Mouse (Mus musculus) hindbrain, embryonic 15.5 days (tissue): ENCODE measurements around the gene Stradb. TPM values are rescaled to one million over a fixed set of nuclear protein-coding genes. Genes with fewer than 3 reads are reported as not detected.
"Not testable (repeated sequence)": the region's sequence is repeated elsewhere in the genome, so short reads cannot be mapped to it uniquely, and the experiment has no call there.

Source experiments
- ATAC-seq: fragments of 200-750 bp; cut with Nextera tagmentation; 2 replicates; pipeline ENCODE4 v1.8.0; 2017; ENCODE audit warnings: low read depth, moderate number of reproducible peaks, moderate TSS enrichment; ENCODE audit not compliant: low FRiP score
- H3K27ac ChIP-seq: fragments of 300-500 bp; sonication (generic); replicated peaks from 2 replicates; pipeline ENCODE4 v1.5.1; 2015; ENCODE audit warnings: mild to moderate bottlenecking, inconsistent platforms
- H3K27me3 ChIP-seq: fragments of 300-500 bp; sonication (generic); 2 replicates; pipeline ENCODE4 v1.6.1; 2015; ENCODE audit warnings: control low read depth, inconsistent platforms
- H3K36me3 ChIP-seq: fragments of 300-500 bp; sonication (generic); 2 replicates; pipeline ENCODE4 v1.6.1; 2015; ENCODE audit warnings: control low read depth, inconsistent platforms
- H3K4me1 ChIP-seq: fragments of 300-500 bp; sonication (generic); replicated peaks from 2 replicates; pipeline ENCODE4 v1.6.1; 2015; ENCODE audit warnings: control low read depth, inconsistent platforms
- H3K4me2 ChIP-seq: fragments of 300-500 bp; sonication (generic); 2 replicates; pipeline ENCODE4 v1.6.1; 2015; ENCODE audit warnings: moderate library complexity, mild to moderate bottlenecking, inconsistent platforms
- H3K4me3 ChIP-seq: fragments of 300-500 bp; sonication (generic); 2 replicates; pipeline ENCODE4 v1.5.1; 2015; ENCODE audit warnings: mild to moderate bottlenecking, inconsistent platforms
- H3K9ac ChIP-seq: fragments of 300-500 bp; sonication (generic); 2 replicates; pipeline ENCODE4 v1.6.1; 2015; ENCODE audit warnings: inconsistent platforms
- H3K9me3 ChIP-seq: fragments of 300-500 bp; sonication (generic); 2 replicates; pipeline ENCODE4 v1.6.1; 2016; ENCODE audit warnings: control low read depth, inconsistent platforms
- WGBS: fragments of 180-500 bp; shearing (Covaris S2); methylation state at CpG from one replicate; pipeline ENCODE4 v1.1.7; 2015; 5-methylcytosine and 5-hydroxymethylcytosine counted together
- polyA plus RNA-seq: library from polyadenylated mRNA; unstranded; fragments of >200 nt; fragmentation: Nextera tagmentation; extraction: Ambion mirVana; gene quantifications from 2 replicates; pipeline ENCODE4 v1.2.1, GENCODE M21; 2015

Gene Stradb
- polyA plus RNA-seq, 1 experiment from 2014 or later = 114 TPM

GRCm38 (mm10) chr1:58952526-58952925 lies 20.8 kb upstream of the Stradb start:
- Histone ChIP-seq H3K27me3 (no peaks in the 10 kb centered on the region), H3K27ac (no peak overlapping the region), H3K4me2 (no peak overlapping the region), H3K9me3 (no peaks in the 10 kb centered on the region), H3K9ac (no peak overlapping the region), H3K4me3 (no peak overlapping the region), H3K36me3 (no peaks in the 10 kb centered on the region), H3K4me1 (no peaks in the 10 kb centered on the region)
- WGBS = 86% methylated on average over 5 of the region's 5 CpGs
- no peak for ATAC-seq

GRCm38 (mm10) chr1:58952997-58953396 lies 20.3 kb upstream of the Stradb start:
- Histone ChIP-seq H3K27ac (no peak overlapping the region), H3K9me3 (no peaks in the 10 kb centered on the region), H3K4me1 (peaks cover 1% of the 10 kb centered on the region), H3K4me2 (no peak overlapping the region), H3K9ac (no peak overlapping the region), H3K4me3 (no peak overlapping the region), H3K27me3 (no peaks in the 10 kb centered on the region), H3K36me3 (no peaks in the 10 kb centered on the region)
- 71% methylated on average over 4 of the region's 4 CpGs for WGBS
- ATAC-seq = no peak

- no peaks in the 10 kb centered on the region for H3K9me3 ChIP-seq
- no peak overlapping the region for H3K4me3 ChIP-seq
- no peak overlapping the region for H3K4me2 ChIP-seq
- no peak for ATAC-seq
- H3K27ac ChIP-seq = no peak overlapping the region
- no peaks in the 10 kb centered on the region for H3K27me3 ChIP-seq
- WGBS = 93% methylated on average over 9 of the region's 9 CpGs
- peaks cover 7% of the 10 kb centered on the region for H3K4me1 ChIP-seq
- H3K9ac ChIP-seq = no peak overlapping the region
- H3K36me3 ChIP-seq = no peaks in the 10 kb centered on the region
Measured at GRCm38 (mm10) chr1:58953686-58954434, 19.5 kb upstream of the Stradb start.

GRCm38 (mm10) chr1:58954578-58955410 lies 18.5 kb upstream of the Stradb start:
- no peak for ATAC-seq
- no peak overlapping the region for H3K4me3 ChIP-seq
- WGBS = 84% methylated on average over 8 of the region's 8 CpGs

DNA sequence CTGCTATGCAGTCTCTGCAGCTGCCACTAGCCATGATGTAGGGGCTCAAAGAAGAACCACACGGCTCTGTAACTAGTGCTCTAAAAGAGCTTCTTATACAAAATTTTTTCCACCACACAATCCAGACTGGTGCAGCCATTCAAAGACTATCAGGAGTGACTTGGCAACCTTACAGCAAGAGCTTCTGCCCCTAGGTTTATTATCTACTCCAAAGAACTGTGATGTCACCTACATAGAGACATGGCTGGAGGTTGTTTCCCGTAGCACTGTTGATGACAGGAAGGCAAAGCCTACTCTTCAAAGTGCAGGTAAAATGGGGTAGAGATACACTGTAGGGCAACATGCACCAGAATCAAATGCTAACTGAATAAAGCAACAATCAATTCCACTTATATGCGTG lies 17.6 kb upstream of the Stradb start:
- no peaks in the 10 kb centered on the region for H3K9me3 ChIP-seq
- no peak for ATAC-seq
- peaks cover 7% of the 10 kb centered on the region for H3K4me1 ChIP-seq
- H3K27ac ChIP-seq = no peak overlapping the region
- no peaks in the 10 kb centered on the region for H3K27me3 ChIP-seq
- no peak overlapping the region for H3K4me3 ChIP-seq
- H3K9ac ChIP-seq = no peak overlapping the region
- WGBS = 88% methylated on average over 3 of the region's 3 CpGs
- H3K4me2 ChIP-seq = no peak overlapping the region
- no peaks in the 10 kb centered on the region for H3K36me3 ChIP-seq

More at GRCm38 (mm10) chr1:58954578-58955410, 18.5 kb upstream of the Stradb start:
- Histone ChIP-seq H3K27me3 (no peaks in the 10 kb centered on the region), H3K9ac (no peak overlapping the region), H3K9me3 (no peaks in the 10 kb centered on the region), H3K4me1 (peaks cover 7% of the 10 kb centered on the region), H3K27ac (no peak overlapping the region), H3K36me3 (no peaks in the 10 kb centered on the region), H3K4me2 (no peak overlapping the region)

GRCm38 (mm10) chr1:58956229-58956628 lies 17.1 kb upstream of the Stradb start:
- H3K4me3 ChIP-seq = no peak overlapping the region
- H3K36me3 ChIP-seq = no peaks in the 10 kb centered on the region
- no peaks in the 10 kb centered on the region for H3K27me3 ChIP-seq
- H3K4me2 ChIP-seq = no peak overlapping the region
- no peaks in the 10 kb centered on the region for H3K9me3 ChIP-seq
- no peak overlapping the region for H3K27ac ChIP-seq
- 88% methylated on average over 9 of the region's 9 CpGs for WGBS
- ATAC-seq = no peak
- H3K9ac ChIP-seq = no peak overlapping the region
- H3K4me1 ChIP-seq = peaks cover 7% of the 10 kb centered on the region

DNA sequence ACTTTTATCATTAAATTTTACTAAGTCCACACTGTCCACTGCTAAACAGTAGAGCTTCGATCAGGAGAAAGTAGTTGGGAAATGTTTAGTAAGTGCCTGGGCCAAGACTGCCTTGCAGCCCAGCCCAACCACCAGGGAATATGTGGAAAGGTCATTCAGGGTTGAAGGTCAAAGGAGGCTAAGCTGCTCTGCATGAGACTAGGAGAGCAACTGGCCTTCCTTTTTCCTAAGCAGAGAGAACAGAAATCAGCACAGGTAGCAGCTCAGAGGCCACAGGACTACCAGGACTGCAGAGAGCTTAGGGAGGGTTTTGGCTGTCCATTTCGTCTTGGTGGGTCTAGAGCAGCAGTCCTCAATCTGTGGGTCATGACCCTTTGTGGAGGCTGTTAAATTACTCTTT lies 15.4 kb upstream of the Stradb start:
- Histone ChIP-seq H3K4me3 (no peak overlapping the region), H3K27ac (no peak overlapping the region), H3K27me3 (no peaks in the 10 kb centered on the region), H3K36me3 (no peaks in the 10 kb centered on the region), H3K4me2 (no peak overlapping the region), H3K9ac (no peak overlapping the region), H3K9me3 (no peaks in the 10 kb centered on the region), H3K4me1 (peaks cover 10% of the 10 kb centered on the region)
- WGBS = 66% methylated on average over 2 of the region's 2 CpGs
- no peak for ATAC-seq

DNA sequence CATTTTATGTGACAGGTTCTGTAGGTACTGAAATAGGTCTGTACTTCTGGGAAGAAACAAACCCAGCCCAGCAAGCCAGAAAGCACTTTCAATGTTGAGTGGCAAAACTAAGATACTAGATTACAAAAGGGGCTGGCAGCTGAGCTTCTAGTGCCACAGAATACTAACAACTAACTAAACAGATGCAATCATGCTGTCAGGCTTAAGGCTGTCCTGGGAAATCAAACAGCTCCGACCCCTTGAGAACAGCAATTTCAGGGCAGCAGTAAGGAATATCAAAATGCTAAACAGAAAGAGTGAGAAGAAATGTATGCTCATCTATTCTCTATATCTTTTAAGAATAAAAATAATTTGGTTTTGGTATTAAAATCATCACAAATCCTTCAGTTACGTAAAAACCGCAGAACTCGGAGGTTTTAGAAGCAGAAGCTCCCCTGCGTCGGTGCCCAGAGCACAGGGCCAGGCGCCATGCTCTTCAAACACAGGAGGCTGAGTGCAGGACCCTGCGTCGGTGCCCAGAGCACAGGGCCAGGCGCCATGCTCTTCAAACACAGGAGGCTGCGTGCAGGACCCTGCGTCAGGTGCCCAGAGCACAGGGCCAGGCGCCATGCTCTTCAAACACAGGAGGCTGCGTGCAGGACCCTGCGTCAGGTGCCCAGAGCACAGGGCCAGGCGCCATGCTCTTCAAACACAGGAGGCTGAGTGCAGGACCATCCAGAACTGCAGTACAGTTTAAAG lies 14.4 kb upstream of the Stradb start:
- H3K36me3 ChIP-seq, H3K27ac ChIP-seq, H3K9ac ChIP-seq, ATAC-seq, H3K27me3 ChIP-seq, H3K4me2 ChIP-seq, H3K4me3 ChIP-seq, H3K9me3 ChIP-seq: not testable (repeated sequence)
- WGBS = 75% methylated on average over 16 of the region's 16 CpGs
- peaks cover 13% of the 10 kb centered on the region for H3K4me1 ChIP-seq

DNA sequence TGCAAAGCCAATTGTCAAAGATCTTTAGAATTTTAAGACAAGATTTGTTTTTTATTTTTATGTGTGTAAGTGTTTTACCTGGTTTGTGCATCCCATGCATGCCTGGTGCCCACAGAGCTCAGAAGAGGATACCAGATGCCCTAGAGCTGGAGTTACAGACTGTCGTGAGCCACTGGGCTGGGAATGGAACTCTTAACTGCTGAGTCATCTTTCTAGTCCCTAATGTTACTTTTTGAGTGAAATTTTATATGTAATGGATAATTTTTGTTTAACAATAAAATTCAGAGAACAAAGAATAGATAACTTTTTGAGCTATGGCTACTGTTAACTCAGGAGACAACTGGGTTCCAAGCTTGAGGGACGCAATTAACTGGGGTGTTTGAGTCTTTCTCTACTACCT lies 13.6 kb upstream of the Stradb start:
- WGBS = 80% methylated on average over 2 of the region's 2 CpGs
- H3K9me3 ChIP-seq = no peaks in the 10 kb centered on the region

GRCm38 (mm10) chr1:58961152-58961893 lies 12.0 kb upstream of the Stradb start:
- H3K27me3 ChIP-seq = no peaks in the 10 kb centered on the region
- 71% methylated on average over 12 of the region's 12 CpGs for WGBS
- peaks cover 13% of the 10 kb centered on the region for H3K4me1 ChIP-seq
- no peak overlapping the region for H3K27ac ChIP-seq
- no peaks in the 10 kb centered on the region for H3K9me3 ChIP-seq
- no peak overlapping the region for H3K4me2 ChIP-seq
- H3K9ac ChIP-seq = no peak overlapping the region
- H3K36me3 ChIP-seq = no peaks in the 10 kb centered on the region
- no peak overlapping the region for H3K4me3 ChIP-seq
- ATAC-seq = no peak

More for the DNA sequence above, 13.6 kb upstream of the Stradb start:
- H3K4me2 ChIP-seq = no peak overlapping the region
- no peak overlapping the region for H3K4me3 ChIP-seq
- H3K36me3 ChIP-seq = no peaks in the 10 kb centered on the region
- H3K27ac ChIP-seq = no peak overlapping the region
- peaks cover 13% of the 10 kb centered on the region for H3K4me1 ChIP-seq
- H3K27me3 ChIP-seq = no peaks in the 10 kb centered on the region
- ATAC-seq = no peak
- no peak overlapping the region for H3K9ac ChIP-seq

GRCm38 (mm10) chr1:58962418-58962817 lies 10.9 kb upstream of the Stradb start:
- no peaks in the 10 kb centered on the region for H3K36me3 ChIP-seq
- ATAC-seq = no peak
- H3K4me2 ChIP-seq = no peak overlapping the region
- 93% methylated on average over 5 of the region's 5 CpGs for WGBS
- H3K4me1 ChIP-seq = peaks cover 13% of the 10 kb centered on the region
- no peak overlapping the region for H3K4me3 ChIP-seq
- H3K9me3 ChIP-seq = no peaks in the 10 kb centered on the region
- H3K27ac ChIP-seq = no peak overlapping the region
- no peaks in the 10 kb centered on the region for H3K27me3 ChIP-seq
- no peak overlapping the region for H3K9ac ChIP-seq
